Mouse (Mus musculus) MEL (cell line): Measurements from ENCODE around the gene Ikbke. TPM values are rescaled to one million over a fixed set of nuclear protein-coding genes. Genes with fewer than 3 reads are reported as not detected.

Source experiments
- DNase-seq: peaks from one replicate; pipeline ENCODE4 v3.0.0; 2011; ENCODE audit warnings: low read depth, low spot score
- H3K27ac ChIP-seq: 2 replicates; pipeline ENCODE4 v1.5.1; 2012; ENCODE audit warnings: low read depth, mild to moderate bottlenecking, control low read depth, low read length, moderate library complexity; ENCODE audit not compliant: control insufficient read depth
- H3K27me3 ChIP-seq, 2 experiments: fragments of 150-350 bp in 1 of 2; sonication (generic) in 1 of 2; 2 replicates each; pipeline ENCODE4 v1.6.1; 2012; ENCODE audit warnings: low read length in 2 of 2, mild to moderate bottlenecking in 2 of 2, improper control_type of control experiment in 1 of 2, moderate library complexity in 1 of 2; ENCODE audit not compliant: insufficient read depth in 2 of 2, control insufficient read depth in 1 of 2
- H3K36me3 ChIP-seq, 2 experiments: 2 replicates each; pipeline ENCODE4 v1.6.1; 2012 to 2014; ENCODE audit warnings: low read length in 2 of 2, improper control_type of control experiment in 1 of 2, inconsistent platforms in 1 of 2, mild to moderate bottlenecking in 1 of 2; ENCODE audit not compliant: insufficient read depth in 2 of 2, control insufficient read depth in 1 of 2
- H3K4me1 ChIP-seq, 2 experiments: fragments of 150-350 bp in 1 of 2; sonication (generic) in 1 of 2; 2 replicates each; pipeline ENCODE4 v1.6.1; 2012; ENCODE audit warnings: low read length in 2 of 2, improper control_type of control experiment in 1 of 2, mild to moderate bottlenecking in 1 of 2; ENCODE audit not compliant: insufficient read depth in 2 of 2, control insufficient read depth in 1 of 2
- H3K4me3 ChIP-seq, 2 experiments: fragments of 150-350 bp in 1 of 2; sonication (generic) in 1 of 2; 2 replicates each; pipeline ENCODE4 v1.5.1; 2012; ENCODE audit warnings: low read depth in 2 of 2, low read length in 2 of 2, mild to moderate bottlenecking in 2 of 2, moderate library complexity in 2 of 2, control low read depth in 1 of 2, improper control_type of control experiment in 1 of 2; ENCODE audit not compliant: control insufficient read depth in 1 of 2, insufficient read depth in 1 of 2
- H3K79me2 ChIP-seq: 2 replicates; pipeline ENCODE4 v1.6.1; 2012; ENCODE audit warnings: mild to moderate bottlenecking, low read length, moderate library complexity; ENCODE audit not compliant: control insufficient read depth, poor library complexity, insufficient read depth
- H3K9ac ChIP-seq: 2 replicates; pipeline ENCODE4 v1.6.1; 2012; ENCODE audit warnings: low read depth, mild to moderate bottlenecking, control low read depth, low read length, moderate library complexity; ENCODE audit not compliant: control insufficient read depth, poor library complexity, severe bottlenecking
- H3K9me3 ChIP-seq: fragments of 150-350 bp; sonication (generic); replicated peaks from 2 replicates; pipeline ENCODE4 v1.6.1; 2012; ENCODE audit warnings: mild to moderate bottlenecking, low read length, improper control_type of control experiment, moderate library complexity; ENCODE audit not compliant: insufficient read depth
- CHD2 ChIP-seq: IDR thresholded peaks from 2 replicates; pipeline ENCODE4 v1.6.1; 2011; ENCODE audit warnings: low read length, improper control_type of control experiment
- CTCF ChIP-seq, 3 experiments: IDR thresholded peaks in 2 of 3; conservative IDR thresholded peaks in 1 of 3; 2 replicates each; pipeline ENCODE4 v1.5.1; 2011 to 2012; ENCODE audit warnings: low read length in 3 of 3, low read depth in 2 of 3, mild to moderate bottlenecking in 2 of 3, improper control_type of control experiment in 1 of 3, inconsistent platforms in 1 of 3, mixed read lengths in 1 of 3, moderate library complexity in 1 of 3; ENCODE audit not compliant: control insufficient read depth in 1 of 3, insufficient read depth in 1 of 3, poor library complexity in 1 of 3, severe bottlenecking in 1 of 3
- E2F4 ChIP-seq: IDR thresholded peaks from 2 replicates; pipeline ENCODE4 v1.6.1; 2011; ENCODE audit warnings: low read depth, low read length, improper control_type of control experiment, borderline replicate concordance
- EP300 ChIP-seq, 2 experiments: IDR thresholded peaks; 2 replicates each; pipeline ENCODE4 v1.6.1; 2011; ENCODE audit warnings: improper control_type of control experiment in 2 of 2, low read length in 2 of 2, low read depth in 1 of 2, mild to moderate bottlenecking in 1 of 2
- GABPA ChIP-seq: IDR thresholded peaks from 2 replicates; pipeline ENCODE4 v1.6.1; 2012; ENCODE audit warnings: low read depth, mild to moderate bottlenecking, inconsistent platforms, low read length, improper control_type of control experiment, moderate library complexity
- HCFC1 ChIP-seq: IDR thresholded peaks from 2 replicates; pipeline ENCODE4 v1.6.1; 2012; ENCODE audit warnings: low read depth, mild to moderate bottlenecking, inconsistent platforms, low read length, improper control_type of control experiment, moderate library complexity
- KAT2A ChIP-seq: conservative IDR thresholded peaks from 2 replicates; pipeline ENCODE4 v1.6.1; 2012; ENCODE audit warnings: low read depth, low read length, improper control_type of control experiment, inconsistent platforms
- MAX ChIP-seq: IDR thresholded peaks from 2 replicates; pipeline ENCODE4 v1.6.1; 2011; ENCODE audit warnings: low read length, improper control_type of control experiment
- MAZ ChIP-seq: IDR thresholded peaks from 2 replicates; pipeline ENCODE4 v1.6.1; 2012; ENCODE audit warnings: low read depth, mild to moderate bottlenecking, inconsistent platforms, low read length, improper control_type of control experiment
- MYB ChIP-seq: IDR thresholded peaks from 2 replicates; pipeline ENCODE4 v1.6.1; 2011; ENCODE audit warnings: mild to moderate bottlenecking, low read depth, low read length, improper control_type of control experiment
- MYC ChIP-seq: IDR thresholded peaks from 2 replicates; pipeline ENCODE4 v1.6.1; 2011; ENCODE audit warnings: low read depth, mild to moderate bottlenecking, low read length, improper control_type of control experiment, moderate library complexity
- POLR2AphosphoS5 ChIP-seq: IDR thresholded peaks from 2 replicates; pipeline ENCODE4 v1.6.1; 2012; ENCODE audit warnings: low read depth, borderline replicate concordance, mild to moderate bottlenecking, inconsistent platforms, low read length, moderate library complexity, mixed read lengths
- RCOR1 ChIP-seq: IDR thresholded peaks from 2 replicates; pipeline ENCODE4 v1.6.1; 2012; ENCODE audit warnings: low read depth, mild to moderate bottlenecking, inconsistent platforms, low read length, improper control_type of control experiment
- SMC3 ChIP-seq: IDR thresholded peaks from 2 replicates; pipeline ENCODE4 v1.6.1; 2011; ENCODE audit warnings: low read depth, low read length, improper control_type of control experiment
- TAL1 ChIP-seq: IDR thresholded peaks from 2 replicates; pipeline ENCODE4 v1.6.1; 2012; ENCODE audit warnings: mild to moderate bottlenecking, inconsistent platforms, low read length, moderate library complexity, mixed read lengths
- USF1 ChIP-seq: IDR thresholded peaks from 2 replicates; pipeline ENCODE4 v1.6.1; 2014; ENCODE audit warnings: low read depth, mild to moderate bottlenecking, inconsistent platforms, low read length, improper control_type of control experiment, moderate library complexity
- USF2 ChIP-seq, 2 experiments: IDR thresholded peaks; 2 replicates each; pipeline ENCODE4 v1.6.1; 2011 to 2012; ENCODE audit warnings: improper control_type of control experiment in 2 of 2, low read length in 2 of 2, borderline replicate concordance in 1 of 2, inconsistent platforms in 1 of 2, low read depth in 1 of 2, mild to moderate bottlenecking in 1 of 2; ENCODE audit not compliant: insufficient read depth in 1 of 2
- ZKSCAN1 ChIP-seq: IDR thresholded peaks from 2 replicates; pipeline ENCODE4 v1.6.1; 2012; ENCODE audit warnings: low read depth, mild to moderate bottlenecking, inconsistent platforms, low read length, improper control_type of control experiment, moderate library complexity
- ZNF384 ChIP-seq: IDR thresholded peaks from 2 replicates; pipeline ENCODE4 v1.6.1; 2012; ENCODE audit warnings: low read depth, mild to moderate bottlenecking, inconsistent platforms, low read length, improper control_type of control experiment
- polyA plus RNA-seq, 2 experiments: library from polyadenylated mRNA; stranded (reverse) in 1 of 2; unstranded in 1 of 2; fragments of >175 nt in 1 of 2; fragments of >200 nt in 1 of 2; gene quantifications; 2 replicates each; pipeline versions ENCODE4 v1.2.1 to v1.2.4; 2012; ENCODE audit warnings: low replicate concordance in 2 of 2, low read depth in 1 of 2; ENCODE audit not compliant: insufficient read length in 2 of 2, insufficient read depth in 1 of 2, missing spikeins in 1 of 2
- total RNA-seq: library from RNA; depleted of rRNA; stranded (reverse); fragments of 300-350 nt; gene quantifications from 2 replicates; pipeline ENCODE4 v1.2.3, GENCODE M21; 2012

The Ikbke gene
- total and polyA plus RNA-seq, 3 experiments, result 4.0 to 7.2 TPM; not detected in 1

GRCm38 (mm10) chr1:131211655-131212054, 67.8 kb downstream of the Ikbke start:
- no peaks in the 10 kb centered on the region for H3K79me2 ChIP-seq
- no peaks in the 10 kb centered on the region for H3K36me3 ChIP-seq
- no peak overlapping the region for H3K27ac ChIP-seq
- peaks cover 0 to 3% of the 10 kb centered on the region in 2 experiments; a peak in 3 of 4 replicates for H3K27me3 ChIP-seq
- no peaks in the 10 kb centered on the region for H3K9me3 ChIP-seq
- no peak overlapping the region for H3K4me3 ChIP-seq
- no peak for DNase-seq
- TF ChIP-seq RCOR1 (no peak), CTCF (IDR thresholded peaks at IDR 0.05 in 2 of 3, conservative IDR thresholded peaks at IDR 0.05 in 1 of 3; ENCODE audit: control insufficient read depth in 1 of 3, insufficient read depth in 1 of 3, low read depth in 2 of 3, low read length in 3 of 3, poor library complexity in 1 of 3, severe bottlenecking in 1 of 3) (no peak), EP300 (IDR thresholded peaks at IDR 0.05; ENCODE audit: low read depth in 1 of 2, low read length in 2 of 2) (no peak), HCFC1 (no peak), ZKSCAN1 (no peak), E2F4 (no peak), KAT2A (no peak), GABPA (no peak), USF2 (IDR thresholded peaks at IDR 0.05; ENCODE audit: borderline replicate concordance in 1 of 2, insufficient read depth in 1 of 2, low read depth in 1 of 2, low read length in 2 of 2) (no peak), TAL1 (no peak), MAX (no peak), ZNF384 (no peak)
- no peak overlapping the region for H3K9ac ChIP-seq
- no peaks in the 10 kb centered on the region for H3K4me1 ChIP-seq

GRCm38 (mm10) chr1:131209971-131210426, 69.4 kb downstream of the Ikbke start:
- Histone ChIP-seq H3K27ac (no peak overlapping the region), H3K9ac (no peak overlapping the region), H3K4me3 (no peak overlapping the region), H3K79me2 (no peaks in the 10 kb centered on the region), H3K36me3 (no peaks in the 10 kb centered on the region), H3K9me3 (no peaks in the 10 kb centered on the region), H3K27me3 (peaks cover 0 to 3% of the 10 kb centered on the region in 2 experiments; a peak in 3 of 4 replicates), H3K4me1 (no peaks in the 10 kb centered on the region)
- TF ChIP-seq ZKSCAN1, result no peak
- no peak for TF ChIP-seq CHD2
- TF ChIP-seq CTCF (IDR thresholded peaks at IDR 0.05 in 2 of 3, conservative IDR thresholded peaks at IDR 0.05 in 1 of 3; ENCODE audit: control insufficient read depth in 1 of 3, insufficient read depth in 1 of 3, low read depth in 2 of 3, low read length in 3 of 3, poor library complexity in 1 of 3, severe bottlenecking in 1 of 3), result no peak
- DNase-seq, result no peak

GRCm38 (mm10) chr1:131208800-131209199, 70.6 kb downstream of the Ikbke start:
- Histone ChIP-seq H3K27me3 (peaks cover 0 to 3% of the 10 kb centered on the region in 2 experiments; a peak in 3 of 4 replicates), H3K9me3 (no peaks in the 10 kb centered on the region), H3K4me3 (no peak overlapping the region), H3K36me3 (no peaks in the 10 kb centered on the region), H3K79me2 (no peaks in the 10 kb centered on the region), H3K27ac (no peak overlapping the region), H3K9ac (no peak overlapping the region), H3K4me1 (no peaks in the 10 kb centered on the region)
- no peak for TF ChIP-seq MAZ
- TF ChIP-seq MYC, result no peak
- TF ChIP-seq RCOR1, result no peak
- no peak for TF ChIP-seq USF1
- TF ChIP-seq POLR2AphosphoS5, result no peak
- no peak for TF ChIP-seq CTCF (IDR thresholded peaks at IDR 0.05 in 2 of 3, conservative IDR thresholded peaks at IDR 0.05 in 1 of 3; ENCODE audit: control insufficient read depth in 1 of 3, insufficient read depth in 1 of 3, low read depth in 2 of 3, low read length in 3 of 3, poor library complexity in 1 of 3, severe bottlenecking in 1 of 3)
- no peak for TF ChIP-seq SMC3
- TF ChIP-seq ZNF384, result no peak
- no peak for TF ChIP-seq MYB
- no peak for DNase-seq
